Mouse (Mus musculus) CH12.LX (cell line): ENCODE results near the gene Msh5.

Experiments
- CTCF ChIP-seq, 2 experiments: IDR thresholded peaks in 1 of 2; conservative IDR thresholded peaks in 1 of 2; 2 replicates each; pipeline ENCODE4 v1.5.1; 2011 to 2012; ENCODE audit warnings: low read depth in 2 of 2, low read length in 2 of 2, improper control_type of control experiment in 1 of 2, inconsistent platforms in 1 of 2, mild to moderate bottlenecking in 1 of 2, moderate library complexity in 1 of 2
- EP300 ChIP-seq: IDR thresholded peaks from 2 replicates; pipeline ENCODE4 v1.6.1; 2011; ENCODE audit warnings: low read length, improper control_type of control experiment
- HCFC1 ChIP-seq: IDR thresholded peaks from 2 replicates; pipeline ENCODE4 v1.6.1; 2012; ENCODE audit warnings: low read depth, mild to moderate bottlenecking, inconsistent platforms, low read length, improper control_type of control experiment
- JUND ChIP-seq: conservative IDR thresholded peaks from 2 replicates; pipeline ENCODE4 v1.6.1; 2011; ENCODE audit warnings: low read depth, low read length, improper control_type of control experiment
- KAT2A ChIP-seq: IDR thresholded peaks from 2 replicates; pipeline ENCODE4 v1.6.1; 2012; ENCODE audit warnings: low read length, improper control_type of control experiment, inconsistent platforms; ENCODE audit not compliant: insufficient replicate concordance
- MAX ChIP-seq: IDR thresholded peaks from 2 replicates; pipeline ENCODE4 v1.6.1; 2011; ENCODE audit warnings: low read length, improper control_type of control experiment
- MYC ChIP-seq: IDR thresholded peaks from 2 replicates; pipeline ENCODE4 v1.6.1; 2011; ENCODE audit warnings: low read depth, mild to moderate bottlenecking, improper control_type of control experiment, low read length
- NRF1 ChIP-seq: IDR thresholded peaks from 2 replicates; pipeline ENCODE4 v1.6.1; 2014; ENCODE audit warnings: low read depth, mild to moderate bottlenecking, inconsistent platforms, low read length, improper control_type of control experiment, moderate library complexity
- POLR2A ChIP-seq: IDR thresholded peaks from 2 replicates; pipeline ENCODE4 v1.6.1; 2011; ENCODE audit warnings: low read depth, mild to moderate bottlenecking, improper control_type of control experiment, low read length
- TBP ChIP-seq: conservative IDR thresholded peaks from 2 replicates; pipeline ENCODE4 v1.6.1; 2011; ENCODE audit warnings: low read depth, low read length, improper control_type of control experiment
- TCF12 ChIP-seq: IDR thresholded peaks from 2 replicates; pipeline ENCODE4 v1.6.1; 2014; ENCODE audit warnings: low read depth, mild to moderate bottlenecking, inconsistent platforms, low read length, improper control_type of control experiment
- ZC3H11A ChIP-seq: IDR thresholded peaks from 2 replicates; pipeline ENCODE4 v1.6.1; 2012; ENCODE audit warnings: low read depth, mild to moderate bottlenecking, inconsistent platforms, low read length, improper control_type of control experiment
- ZMIZ1 ChIP-seq: IDR thresholded peaks from 2 replicates; pipeline ENCODE4 v1.6.1; 2012; ENCODE audit warnings: low read depth, mild to moderate bottlenecking, inconsistent platforms, low read length, improper control_type of control experiment

DNA sequence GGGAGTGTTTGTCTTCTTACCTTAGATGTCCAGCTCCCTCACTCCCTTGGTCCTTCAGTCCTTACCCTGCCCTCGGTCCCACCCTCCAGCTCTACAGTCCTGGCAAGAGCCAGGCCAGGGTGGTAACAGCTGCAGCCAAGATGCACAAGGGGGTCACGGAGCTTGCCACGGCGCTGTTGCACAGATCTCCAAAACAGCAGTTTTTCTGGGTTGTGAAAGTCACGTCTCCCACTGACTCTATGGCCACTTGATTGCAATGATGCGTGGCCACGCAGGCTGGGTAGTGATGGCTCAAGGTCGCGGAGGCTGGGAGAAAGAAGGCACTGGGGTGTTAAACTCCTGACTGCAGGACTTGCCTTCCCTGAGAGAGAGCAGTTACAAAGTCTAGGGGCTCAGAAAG lies 24.9 kb upstream of the Msh5 start:
- TF ChIP-seq TCF12 (no peak), EP300 (no peak), MAX (no peak), HCFC1 (no peak), JUND (no peak), ZC3H11A (no peak), POLR2A (no peak), CTCF (conservative IDR thresholded peaks at IDR 0.05 in 1 of 2, IDR thresholded peaks at IDR 0.05 in 1 of 2; ENCODE audit: low read depth in 2 of 2, low read length in 2 of 2) (no peak), NRF1 (no peak), KAT2A (no peak), ZMIZ1 (no peak), TBP (no peak), MYC (no peak)
